Mouse (Mus musculus): ENCODE results near the gene Snapc2. TPM values are rescaled to one million over a fixed set of nuclear protein-coding genes. Genes with fewer than 3 reads are reported as not detected.
A peak's percentile ranks its signal among the peaks of the same experiment; 100 is the strongest.
"Not testable (repeated sequence)": the region's sequence is repeated elsewhere in the genome, so short reads cannot be mapped to it uniquely, and the experiment has no call there.

Gene Snapc2
- polyA plus RNA-seq, 1 experiment from 2014 or later, result 63.8 TPM

- ATAC-seq (ENCODE audit: low FRiP score, low read depth), result 0 out of 2 replicates have a peak, but pooled peaks have one; percentile 1
- WGBS, result 13% methylated on average over 19 of the region's 19 CpGs
- peak overlapping the region; percentile 78 for H3K9ac ChIP-seq
- no peaks in the 10 kb centered on the region for H3K9me3 ChIP-seq
- H3K4me1 ChIP-seq, result peaks cover 25% of the 10 kb centered on the region
- peak overlapping the region; percentile 85; the same call in 1 of the 2 replicates for H3K27ac ChIP-seq
- H3K4me3 ChIP-seq, result peak overlapping the region; percentile 83
- 0 out of 2 replicates have a peak, but pooled peaks cover 3% of the 10 kb centered on the region for H3K27me3 ChIP-seq
- H3K4me2 ChIP-seq (replicated peaks), result peak overlapping the region; percentile 90
- H3K36me3 ChIP-seq, result peaks cover 36% of the 10 kb centered on the region
Observed at GRCm38 (mm10) chr8:4239193-4239890, 13.5 kb upstream of the Snapc2 start.

DNA sequence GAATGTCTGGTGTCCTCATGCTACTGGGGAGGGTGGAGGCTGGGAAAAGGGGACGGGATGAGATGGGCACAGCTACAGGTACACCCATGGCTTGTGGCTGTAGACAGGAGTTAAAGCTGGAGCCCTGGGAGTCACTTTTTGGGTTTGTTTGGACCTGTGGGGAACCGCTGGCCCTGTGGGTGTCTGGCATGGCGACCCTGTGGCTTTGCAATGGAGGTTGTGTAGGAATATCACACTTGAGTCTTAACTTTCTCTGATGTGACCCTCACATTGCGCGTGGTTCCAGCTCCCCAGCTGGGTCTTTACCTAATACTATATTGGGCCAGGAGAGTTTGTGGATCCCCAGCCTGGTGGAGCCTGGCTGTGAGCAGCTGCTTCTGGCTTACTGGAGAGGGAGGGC, 7.8 kb upstream of the Snapc2 start:
- no peak overlapping the region for H3K9ac ChIP-seq
- H3K27me3 ChIP-seq, result no peaks in the 10 kb centered on the region
- H3K4me1 ChIP-seq, result peaks cover 26% of the 10 kb centered on the region
- no peak for ATAC-seq (ENCODE audit: low FRiP score, low read depth)
- H3K9me3 ChIP-seq, result no peaks in the 10 kb centered on the region
- H3K4me2 ChIP-seq (replicated peaks), result no peak overlapping the region
- H3K4me3 ChIP-seq, result no peak overlapping the region
- 93% methylated on average over 5 of the region's 5 CpGs for WGBS
- no peak overlapping the region for H3K27ac ChIP-seq
- peaks cover 85% of the 10 kb centered on the region for H3K36me3 ChIP-seq

DNA sequence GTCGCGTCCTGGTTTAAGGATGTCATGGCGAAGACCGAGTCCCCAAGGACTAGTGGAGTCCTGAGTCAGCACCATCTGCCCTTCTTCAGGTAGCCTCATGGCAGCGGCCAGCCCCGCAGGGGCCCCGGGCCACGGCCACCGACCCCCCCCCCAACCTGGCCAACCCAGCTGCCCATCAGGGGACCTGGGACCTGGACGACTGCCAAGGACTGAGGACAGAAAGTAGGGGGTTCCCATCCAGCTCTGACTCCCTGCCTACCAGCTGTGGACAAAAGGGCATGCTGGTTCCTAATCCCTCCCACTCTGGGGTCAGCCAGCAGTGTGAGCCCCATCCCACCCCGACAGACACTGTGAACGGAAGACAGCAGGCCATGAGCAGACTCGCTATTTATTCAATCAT, 7.1 kb upstream of the Snapc2 start:
- Histone ChIP-seq H3K4me1 (peaks cover 26% of the 10 kb centered on the region), H3K4me2 (replicated peaks) (no peak overlapping the region), H3K4me3 (no peak overlapping the region), H3K9ac (peak overlapping the region; percentile 25; the same call in 1 of the 2 replicates), H3K36me3 (peaks cover 85% of the 10 kb centered on the region), H3K9me3 (no peaks in the 10 kb centered on the region), H3K27me3 (no peaks in the 10 kb centered on the region), H3K27ac (no peak overlapping the region)
- no peak for ATAC-seq (ENCODE audit: low FRiP score, low read depth)
- WGBS, result 88% methylated on average over 13 of the region's 13 CpGs

DNA sequence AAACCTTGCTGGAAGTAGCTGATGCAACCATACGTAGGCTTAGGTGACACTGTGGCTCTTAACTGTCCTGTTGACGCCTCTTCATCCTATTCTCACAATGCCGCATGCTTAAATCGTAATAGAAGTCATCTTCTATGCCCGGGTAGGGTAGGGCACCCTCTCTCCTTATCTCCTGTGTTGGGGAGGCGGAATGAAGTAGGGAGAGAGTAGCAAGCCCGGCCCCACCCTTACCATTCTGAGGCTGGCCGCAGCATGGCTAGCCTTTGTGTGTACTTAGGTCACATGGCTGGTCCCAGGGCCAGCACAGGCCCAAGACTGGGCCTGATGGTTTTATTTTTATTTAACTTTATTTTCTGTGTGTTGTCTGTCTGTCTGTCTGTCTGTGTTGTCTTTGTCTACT, 5.6 kb upstream of the Snapc2 start:
- H3K27ac ChIP-seq, result no peak overlapping the region
- ATAC-seq (ENCODE audit: low FRiP score, low read depth), result no peak
- H3K4me3 ChIP-seq, result no peak overlapping the region
- H3K27me3 ChIP-seq, result no peaks in the 10 kb centered on the region
- H3K36me3 ChIP-seq, result peaks cover 72% of the 10 kb centered on the region
- H3K4me1 ChIP-seq, result peaks cover 23% of the 10 kb centered on the region
- 95% methylated on average over 8 of the region's 8 CpGs for WGBS
- H3K9me3 ChIP-seq, result no peaks in the 10 kb centered on the region
- no peak overlapping the region for H3K4me2 ChIP-seq (replicated peaks)
- H3K9ac ChIP-seq, result no peak overlapping the region

DNA sequence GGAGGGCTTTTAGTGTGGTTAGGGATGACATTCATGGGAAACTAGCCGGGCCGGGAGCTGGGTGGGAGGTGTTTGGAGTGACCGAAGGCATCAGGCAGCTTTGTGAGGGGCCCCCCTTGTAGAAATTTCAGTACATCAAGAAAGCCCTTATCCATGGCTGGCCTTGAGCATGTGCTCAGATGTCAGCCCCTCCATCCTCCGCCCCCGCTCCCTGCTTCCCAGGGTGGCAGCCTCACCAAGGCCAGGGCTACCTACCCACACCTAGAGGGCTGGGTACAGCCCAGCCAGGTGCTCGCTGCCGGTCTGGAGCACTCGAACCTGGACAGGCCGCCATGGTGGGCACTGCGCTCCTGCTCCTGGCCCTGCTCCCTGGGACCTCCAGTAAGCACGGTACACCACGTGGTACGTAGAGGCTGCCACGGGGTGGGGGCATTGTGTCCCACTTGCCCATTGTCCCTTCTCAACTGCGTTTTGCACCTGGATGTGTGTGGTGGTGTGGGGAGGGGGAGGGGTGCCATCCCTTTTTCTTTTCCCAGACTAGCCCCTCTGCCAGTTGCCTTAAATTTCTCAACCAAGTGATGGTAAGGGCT, 4.8 kb upstream of the Snapc2 start, which contains the start of gene Tgfbr3l:
Gene Tgfbr3l (plus strand): TSS at position 264 of the 590 bp plus-strand sequence.
- no peak for ATAC-seq (ENCODE audit: low FRiP score, low read depth)
- Histone ChIP-seq H3K9me3 (no peaks in the 10 kb centered on the region), H3K4me2 (replicated peaks) (peak within 1 kb of the TSS; percentile 28), H3K4me3 (no peak within 1 kb of the TSS), H3K9ac (peak within 1 kb of the TSS; percentile 52), H3K36me3 (peaks cover 64% of the 10 kb centered on the region), H3K27me3 (no peaks in the 10 kb centered on the region), H3K4me1 (peaks cover 27% of the 10 kb centered on the region), H3K27ac (peak within 1 kb of the TSS; percentile 7; the same call in 1 of the 2 replicates)
- WGBS, result 85% methylated on average over 15 of the region's 15 CpGs

DNA sequence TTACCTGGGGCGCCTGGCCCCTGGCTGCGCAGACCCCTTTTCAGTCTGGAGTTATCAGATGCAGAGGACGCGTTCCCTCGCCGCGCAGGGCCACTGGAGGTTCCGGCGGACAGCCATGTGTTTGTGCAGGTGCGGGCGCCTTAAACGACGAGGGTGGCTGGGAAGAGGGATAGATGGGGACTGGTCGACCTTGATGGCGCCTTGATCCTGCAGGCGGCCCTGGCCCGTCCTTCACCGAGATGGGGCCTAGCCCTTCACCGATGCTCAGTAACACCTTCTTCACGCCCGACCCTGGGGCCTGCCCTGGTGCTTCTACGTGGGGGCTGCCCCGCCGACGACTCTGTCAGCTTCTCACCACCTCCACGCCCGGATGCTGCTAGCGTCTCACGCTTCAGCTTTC, 3.7 kb upstream of the Snapc2 start:
- Histone ChIP-seq H3K4me1 (peaks cover 34% of the 10 kb centered on the region), H3K9ac (peak overlapping the region; percentile 52; the same call in 1 of the 2 replicates), H3K36me3 (peaks cover 53% of the 10 kb centered on the region), H3K27me3 (no peaks in the 10 kb centered on the region), H3K4me3 (no peak overlapping the region), H3K9me3 (no peaks in the 10 kb centered on the region), H3K4me2 (replicated peaks) (peak overlapping the region; percentile 28), H3K27ac (peak overlapping the region; percentile 7; the same call in 1 of the 2 replicates)
- no peak for ATAC-seq (ENCODE audit: low FRiP score, low read depth)
- WGBS, result 12% methylated on average over 29 of the region's 29 CpGs

GRCm38 (mm10) chr8:4250306-4250970, 2.4 kb upstream of the Snapc2 start:
- peaks cover 40% of the 10 kb centered on the region for H3K4me1 ChIP-seq
- no peak overlapping the region for H3K9ac ChIP-seq
- H3K9me3 ChIP-seq, result no peaks in the 10 kb centered on the region
- H3K36me3 ChIP-seq, result peaks cover 53% of the 10 kb centered on the region
- no peak overlapping the region for H3K27ac ChIP-seq
- no peak overlapping the region for H3K4me3 ChIP-seq
- no peaks in the 10 kb centered on the region for H3K27me3 ChIP-seq
- 37% methylated on average over 26 of the region's 26 CpGs for WGBS
- H3K4me2 ChIP-seq (replicated peaks), result no peak overlapping the region
- ATAC-seq (ENCODE audit: low FRiP score, low read depth), result peak; percentile 2; the same call in 1 of the 2 replicates

GRCm38 (mm10) chr8:4252116-4252760, 642 bp upstream of the Snapc2 start:
- peaks cover 47% of the 10 kb centered on the region for H3K4me1 ChIP-seq
- H3K27ac ChIP-seq, result 0 out of 2 replicates have a peak overlapping the region, but pooled peaks have one; percentile 91
- ATAC-seq (ENCODE audit: low FRiP score, low read depth), result no peak
- peaks cover 52% of the 10 kb centered on the region for H3K36me3 ChIP-seq
- H3K9ac ChIP-seq, result peak overlapping the region; percentile 88
- H3K4me2 ChIP-seq (replicated peaks), result peak overlapping the region; percentile 83
- H3K9me3 ChIP-seq, result no peaks in the 10 kb centered on the region
- H3K27me3 ChIP-seq, result no peaks in the 10 kb centered on the region
- peak overlapping the region; percentile 79 for H3K4me3 ChIP-seq
- WGBS, result 43% methylated on average over 8 of the region's 8 CpGs

DNA sequence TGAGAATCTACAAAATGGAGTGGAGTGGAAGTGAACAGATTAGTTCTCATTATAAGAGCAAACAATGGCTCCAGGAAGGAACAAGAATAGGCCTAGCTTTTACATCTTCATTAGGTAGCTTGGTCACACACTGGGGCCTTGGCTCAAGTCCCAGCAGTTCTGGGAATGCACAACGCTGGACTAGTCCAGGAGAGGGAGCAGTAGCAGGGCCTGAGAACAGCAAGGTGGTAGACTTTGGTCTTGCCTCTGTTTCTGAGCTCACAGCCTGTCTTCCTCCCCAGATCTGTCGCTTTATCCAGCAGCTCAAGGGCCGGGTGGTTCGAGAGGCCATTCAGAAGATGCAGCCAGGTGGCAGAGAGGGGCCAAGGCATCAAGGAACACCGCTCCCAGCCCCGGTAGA, 1.1 kb downstream of the Snapc2 start:
- WGBS, result 74% methylated on average over 6 of the region's 6 CpGs
- Histone ChIP-seq H3K4me3 (peak overlapping the region; percentile 79), H3K36me3 (peaks cover 40% of the 10 kb centered on the region), H3K4me2 (replicated peaks) (peak overlapping the region; percentile 83), H3K4me1 (peaks cover 48% of the 10 kb centered on the region), H3K9ac (peak overlapping the region; percentile 88; the same call in 1 of the 2 replicates), H3K9me3 (no peaks in the 10 kb centered on the region), H3K27ac (peak overlapping the region; percentile 91; the same call in 1 of the 2 replicates), H3K27me3 (no peaks in the 10 kb centered on the region)
- no peak for ATAC-seq (ENCODE audit: low FRiP score, low read depth)

DNA sequence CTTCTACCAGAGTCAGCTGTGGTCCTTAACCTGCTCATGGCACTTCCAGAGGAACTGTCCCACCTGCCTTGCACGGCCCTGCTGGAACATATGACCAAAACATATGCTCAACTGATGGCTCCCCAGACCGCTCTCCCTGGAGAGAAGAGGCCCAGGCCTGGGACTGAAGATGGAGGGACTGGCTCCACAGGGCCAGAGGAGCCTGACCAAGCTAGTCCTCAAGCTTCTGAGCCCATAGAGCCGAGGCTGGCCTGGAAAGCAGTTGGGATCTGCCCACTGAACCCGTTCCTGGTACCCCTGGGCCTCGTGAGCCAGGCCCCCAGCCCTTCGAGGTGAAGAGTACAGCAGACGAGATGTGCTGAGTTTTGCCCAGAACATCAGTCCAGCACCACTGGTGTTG, 2.6 kb downstream of the Snapc2 start:
- not testable (repeated sequence) for H3K27ac ChIP-seq; H3K9me3 ChIP-seq; H3K4me2 ChIP-seq (replicated peaks); H3K9ac ChIP-seq; H3K4me3 ChIP-seq; H3K27me3 ChIP-seq; ATAC-seq (ENCODE audit: low FRiP score, low read depth)
- WGBS, result 84% methylated on average over 7 of the region's 7 CpGs
- H3K36me3 ChIP-seq, result peaks cover 38% of the 10 kb centered on the region
- peaks cover 46% of the 10 kb centered on the region for H3K4me1 ChIP-seq

DNA sequence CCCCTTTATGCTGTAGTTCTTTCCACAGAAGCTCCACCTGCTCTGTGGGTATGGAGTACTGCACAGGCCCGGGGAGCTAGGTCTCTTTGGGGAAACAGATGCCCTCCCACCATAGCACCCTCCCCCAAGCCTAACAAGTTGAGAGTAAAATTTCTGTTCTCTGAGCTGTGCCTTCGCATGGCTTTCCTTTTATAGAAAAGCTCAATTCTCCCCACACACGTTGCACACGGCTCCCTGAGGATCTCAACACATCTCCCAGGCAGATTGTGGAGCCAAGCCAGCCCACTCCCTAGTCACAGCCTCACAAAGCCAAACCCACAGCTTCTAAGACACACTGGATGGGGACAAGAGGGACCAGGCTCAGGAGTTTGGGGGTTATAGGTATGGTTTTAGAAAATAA, 4.0 kb downstream of the Snapc2 start:
- Histone ChIP-seq H3K4me3 (no peak overlapping the region), H3K9me3 (no peaks in the 10 kb centered on the region), H3K4me2 (replicated peaks) (peak overlapping the region; percentile 83), H3K27me3 (no peaks in the 10 kb centered on the region), H3K4me1 (peaks cover 43% of the 10 kb centered on the region), H3K36me3 (peaks cover 52% of the 10 kb centered on the region), H3K9ac (0 out of 2 replicates have a peak overlapping the region, but pooled peaks have one; percentile 88), H3K27ac (no peak overlapping the region)
- 56% methylated on average over 4 of the region's 4 CpGs for WGBS
- ATAC-seq (ENCODE audit: low FRiP score, low read depth), result no peak

Measured in limb, embryonic 13.5 days (tissue).